Mouse (Mus musculus): ENCODE data around the gene Dapl1. TPM values are rescaled to one million over a fixed set of nuclear protein-coding genes. Genes with fewer than 3 reads are reported as not detected.

Dapl1 gene
- polyA plus RNA-seq, 1 experiment from 2014 or later = not detected

DNA sequence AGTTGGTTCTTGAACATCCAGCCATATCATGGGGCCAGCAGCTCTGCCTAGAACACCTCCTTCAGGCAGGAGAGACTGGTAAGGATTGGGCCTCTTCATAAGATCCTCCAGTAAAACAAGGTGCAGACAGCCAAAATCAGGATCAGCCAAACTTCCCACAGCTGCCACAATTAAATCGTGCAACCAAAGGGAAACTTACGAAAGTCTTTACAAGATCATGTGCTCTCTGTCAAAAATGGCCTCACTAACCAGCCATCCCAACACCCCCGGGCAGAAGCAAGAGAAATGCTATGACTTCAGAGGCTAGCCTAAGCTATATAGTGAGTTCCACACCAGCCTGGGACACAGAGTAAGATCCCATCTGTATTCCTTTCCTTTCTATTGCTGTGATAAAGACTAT lies 35.9 kb upstream of the Dapl1 start:
- Histone ChIP-seq H3K36me3 (ENCODE audit: control insufficient read depth, insufficient read depth) (no peaks in the 10 kb centered on the region), H3K27ac (ENCODE audit: low read length) (no peak overlapping the region), H3K27me3 (ENCODE audit: control insufficient read depth, insufficient read depth, low read depth, low read length) (no peaks in the 10 kb centered on the region), H3K4me1 (ENCODE audit: control insufficient read depth, low read depth, low read length) (no peaks in the 10 kb centered on the region), H3K4me3 (ENCODE audit: low read depth, low read length) (no peak overlapping the region), H3K9me3 (replicated peaks; ENCODE audit: control insufficient read depth, low read length) (no peaks in the 10 kb centered on the region), H3K9ac (ENCODE audit: low read depth, low read length) (no peak overlapping the region), H3K4me2 (ENCODE audit: low read depth, low read length) (no peak overlapping the region)
- WGBS (ENCODE audit: insufficient replicate concordance) = 68% methylated on average over 3 of the region's 3 CpGs
- no peak for ATAC-seq (ENCODE audit: low read depth)

GRCm38 (mm10) chr2:59448921-59449320 lies 35.5 kb upstream of the Dapl1 start:
- Histone ChIP-seq H3K36me3 (ENCODE audit: control insufficient read depth, insufficient read depth) (no peaks in the 10 kb centered on the region), H3K4me2 (ENCODE audit: low read depth, low read length) (no peak overlapping the region), H3K4me1 (ENCODE audit: control insufficient read depth, low read depth, low read length) (no peaks in the 10 kb centered on the region), H3K4me3 (ENCODE audit: low read depth, low read length) (no peak overlapping the region), H3K9ac (ENCODE audit: low read depth, low read length) (no peak overlapping the region), H3K27ac (ENCODE audit: low read length) (no peak overlapping the region), H3K9me3 (replicated peaks; ENCODE audit: control insufficient read depth, low read length) (no peaks in the 10 kb centered on the region), H3K27me3 (ENCODE audit: control insufficient read depth, insufficient read depth, low read depth, low read length) (no peaks in the 10 kb centered on the region)
- no peak for ATAC-seq (ENCODE audit: low read depth)
- WGBS (ENCODE audit: insufficient replicate concordance) = 53% methylated on average over 4 of the region's 4 CpGs

DNA sequence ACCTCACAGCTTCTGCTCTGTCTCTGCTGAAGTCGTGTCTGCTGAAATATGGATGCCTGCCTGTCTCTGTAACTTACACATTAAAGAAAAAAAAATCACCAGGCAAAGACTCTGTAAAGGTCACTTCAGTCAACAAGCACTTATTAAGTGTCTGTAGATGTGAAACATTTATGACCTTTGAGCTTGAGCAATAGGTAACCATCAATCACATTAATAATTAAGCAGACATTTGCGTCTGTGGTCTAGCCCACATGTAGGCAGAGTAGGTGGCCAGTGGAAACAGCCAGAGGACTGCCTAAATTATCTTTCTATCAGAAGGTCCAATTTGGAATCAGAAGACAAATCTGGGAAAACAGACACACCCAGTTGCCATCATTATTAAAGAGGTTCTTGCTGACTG lies 32.8 kb upstream of the Dapl1 start:
- Histone ChIP-seq H3K27ac (ENCODE audit: low read length) (no peak overlapping the region), H3K27me3 (ENCODE audit: control insufficient read depth, insufficient read depth, low read depth, low read length) (no peaks in the 10 kb centered on the region), H3K4me2 (ENCODE audit: low read depth, low read length) (no peak overlapping the region), H3K4me1 (ENCODE audit: control insufficient read depth, low read depth, low read length) (no peaks in the 10 kb centered on the region), H3K9me3 (replicated peaks; ENCODE audit: control insufficient read depth, low read length) (no peaks in the 10 kb centered on the region), H3K36me3 (ENCODE audit: control insufficient read depth, insufficient read depth) (no peaks in the 10 kb centered on the region), H3K4me3 (ENCODE audit: low read depth, low read length) (no peak overlapping the region), H3K9ac (ENCODE audit: low read depth, low read length) (no peak overlapping the region)
- ATAC-seq (ENCODE audit: low read depth) = peak; percentile 77; the same call in 1 of the 2 replicates
- WGBS (ENCODE audit: insufficient replicate concordance) = 55% methylated on average over 2 of the region's 2 CpGs

DNA sequence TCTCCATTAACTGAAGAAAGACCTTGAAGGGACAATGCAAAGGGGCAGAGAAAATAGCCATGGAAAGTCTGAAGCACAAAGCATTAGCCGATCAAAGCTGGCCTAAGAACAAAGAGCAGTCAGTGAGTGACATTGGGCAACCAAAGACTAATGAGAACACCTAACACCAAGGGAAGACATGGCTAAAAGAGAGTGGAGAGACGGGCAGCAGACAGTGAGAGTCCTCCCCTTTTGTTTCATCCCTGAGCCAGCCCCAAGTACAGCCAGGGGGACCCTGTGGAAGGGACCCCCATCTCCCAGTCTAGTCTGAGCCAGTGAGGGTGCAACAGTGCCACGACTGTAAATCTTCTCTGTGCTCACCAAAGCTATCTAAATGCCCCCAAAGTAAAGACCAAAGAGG lies 32.4 kb upstream of the Dapl1 start:
- H3K4me3 ChIP-seq (ENCODE audit: low read depth, low read length) = no peak overlapping the region
- no peaks in the 10 kb centered on the region for H3K9me3 ChIP-seq (replicated peaks; ENCODE audit: control insufficient read depth, low read length)
- no peak for ATAC-seq (ENCODE audit: low read depth)
- no peaks in the 10 kb centered on the region for H3K27me3 ChIP-seq (ENCODE audit: control insufficient read depth, insufficient read depth, low read depth, low read length)
- no peaks in the 10 kb centered on the region for H3K4me1 ChIP-seq (ENCODE audit: control insufficient read depth, low read depth, low read length)
- no peak overlapping the region for H3K9ac ChIP-seq (ENCODE audit: low read depth, low read length)
- no peak overlapping the region for H3K4me2 ChIP-seq (ENCODE audit: low read depth, low read length)
- H3K36me3 ChIP-seq (ENCODE audit: control insufficient read depth, insufficient read depth) = no peaks in the 10 kb centered on the region
- WGBS (ENCODE audit: insufficient replicate concordance) = 54% methylated on average over 3 of the region's 3 CpGs
- H3K27ac ChIP-seq (ENCODE audit: low read length) = no peak overlapping the region

DNA sequence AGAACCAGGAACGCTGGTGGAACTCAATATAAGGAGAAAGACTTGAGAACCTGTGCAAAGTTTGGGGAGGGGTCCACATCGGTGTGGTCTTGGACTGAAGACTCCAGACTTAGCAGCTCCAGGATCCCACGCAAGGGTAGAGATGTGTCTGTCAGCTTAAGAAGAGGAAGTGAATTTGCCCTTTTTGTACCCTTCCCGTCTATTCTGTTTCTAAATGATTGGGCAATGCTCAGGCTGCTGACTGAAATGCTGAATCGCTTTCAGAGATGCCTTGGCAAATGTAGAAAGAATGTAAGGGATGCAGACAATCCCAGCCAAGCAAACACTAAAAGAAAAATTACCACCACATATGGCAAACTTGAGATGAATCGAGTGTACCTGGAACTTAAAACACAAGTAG lies 22.4 kb upstream of the Dapl1 start:
- Histone ChIP-seq H3K4me3 (ENCODE audit: low read depth, low read length) (no peak overlapping the region), H3K36me3 (ENCODE audit: control insufficient read depth, insufficient read depth) (no peaks in the 10 kb centered on the region), H3K27ac (ENCODE audit: low read length) (no peak overlapping the region), H3K9me3 (replicated peaks; ENCODE audit: control insufficient read depth, low read length) (no peaks in the 10 kb centered on the region), H3K4me1 (ENCODE audit: control insufficient read depth, low read depth, low read length) (no peaks in the 10 kb centered on the region), H3K4me2 (ENCODE audit: low read depth, low read length) (no peak overlapping the region), H3K9ac (ENCODE audit: low read depth, low read length) (no peak overlapping the region), H3K27me3 (ENCODE audit: control insufficient read depth, insufficient read depth, low read depth, low read length) (no peaks in the 10 kb centered on the region)
- no peak for ATAC-seq (ENCODE audit: low read depth)
- WGBS (ENCODE audit: insufficient replicate concordance) = 42% methylated on average over 6 of the region's 6 CpGs

DNA sequence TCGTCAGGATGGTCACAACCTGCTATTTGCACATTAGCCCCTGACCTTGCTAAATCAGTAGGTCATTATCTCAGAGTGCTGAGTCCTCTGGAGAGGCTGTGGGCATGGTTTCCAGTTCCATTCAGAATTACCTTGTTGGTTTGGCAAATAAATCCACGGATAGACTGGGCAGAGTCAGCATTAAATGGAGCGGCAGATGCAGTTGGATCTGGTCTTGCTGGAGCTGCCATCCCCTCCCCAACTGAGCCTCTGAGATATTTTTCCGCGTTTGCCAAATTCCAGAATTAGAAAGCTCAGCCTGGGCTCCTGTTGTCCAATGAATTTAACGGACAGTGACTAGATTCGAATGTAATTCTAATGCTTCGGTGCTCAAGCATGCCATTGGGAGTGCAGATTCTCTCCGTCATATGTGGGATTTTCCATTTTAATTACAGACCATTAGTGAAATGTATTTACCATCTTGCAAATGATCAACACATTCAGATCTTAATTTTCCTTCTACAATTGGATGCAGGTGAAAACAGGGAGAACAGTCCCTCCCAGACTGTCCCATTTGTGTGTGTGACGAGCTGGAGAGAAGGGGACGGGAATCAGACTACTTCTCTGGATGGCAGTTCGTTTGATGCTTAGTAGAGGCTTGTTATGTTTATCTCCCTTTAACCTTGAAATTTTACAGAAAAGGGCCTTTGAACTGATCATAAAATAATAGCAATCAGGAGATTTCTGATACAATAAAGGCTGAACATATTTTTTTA lies 20.8 kb upstream of the Dapl1 start:
- WGBS (ENCODE audit: insufficient replicate concordance) = 66% methylated on average over 12 of the region's 12 CpGs
- ATAC-seq (ENCODE audit: low read depth) = no peak
- no peaks in the 10 kb centered on the region for H3K36me3 ChIP-seq (ENCODE audit: control insufficient read depth, insufficient read depth)
- no peak overlapping the region for H3K27ac ChIP-seq (ENCODE audit: low read length)
- no peak overlapping the region for H3K4me2 ChIP-seq (ENCODE audit: low read depth, low read length)
- no peaks in the 10 kb centered on the region for H3K4me1 ChIP-seq (ENCODE audit: control insufficient read depth, low read depth, low read length)
- no peaks in the 10 kb centered on the region for H3K9me3 ChIP-seq (replicated peaks; ENCODE audit: control insufficient read depth, low read length)
- no peaks in the 10 kb centered on the region for H3K27me3 ChIP-seq (ENCODE audit: control insufficient read depth, insufficient read depth, low read depth, low read length)
- no peak overlapping the region for H3K4me3 ChIP-seq (ENCODE audit: low read depth, low read length)
- no peak overlapping the region for H3K9ac ChIP-seq (ENCODE audit: low read depth, low read length)

- 70% methylated on average over 5 of the region's 5 CpGs for WGBS (ENCODE audit: insufficient replicate concordance)
- ATAC-seq (ENCODE audit: low read depth) = no peak
- no peaks in the 10 kb centered on the region for H3K27me3 ChIP-seq (ENCODE audit: control insufficient read depth, insufficient read depth, low read depth, low read length)
- H3K9ac ChIP-seq (ENCODE audit: low read depth, low read length) = no peak overlapping the region
- H3K9me3 ChIP-seq (replicated peaks; ENCODE audit: control insufficient read depth, low read length) = no peaks in the 10 kb centered on the region
- H3K27ac ChIP-seq (ENCODE audit: low read length) = no peak overlapping the region
- H3K4me1 ChIP-seq (ENCODE audit: control insufficient read depth, low read depth, low read length) = no peaks in the 10 kb centered on the region
- H3K36me3 ChIP-seq (ENCODE audit: control insufficient read depth, insufficient read depth) = no peaks in the 10 kb centered on the region
- H3K4me3 ChIP-seq (ENCODE audit: low read depth, low read length) = no peak overlapping the region
- H3K4me2 ChIP-seq (ENCODE audit: low read depth, low read length) = no peak overlapping the region
Observed at GRCm38 (mm10) chr2:59465671-59466070, 18.8 kb upstream of the Dapl1 start.

- Histone ChIP-seq H3K27me3 (ENCODE audit: control insufficient read depth, insufficient read depth, low read depth, low read length) (no peaks in the 10 kb centered on the region), H3K27ac (ENCODE audit: low read length) (no peak overlapping the region), H3K9me3 (replicated peaks; ENCODE audit: control insufficient read depth, low read length) (no peaks in the 10 kb centered on the region), H3K9ac (ENCODE audit: low read depth, low read length) (no peak overlapping the region), H3K4me2 (ENCODE audit: low read depth, low read length) (no peak overlapping the region), H3K4me3 (ENCODE audit: low read depth, low read length) (no peak overlapping the region), H3K36me3 (ENCODE audit: control insufficient read depth, insufficient read depth) (no peaks in the 10 kb centered on the region), H3K4me1 (ENCODE audit: control insufficient read depth, low read depth, low read length) (no peaks in the 10 kb centered on the region)
- WGBS (ENCODE audit: insufficient replicate concordance) = 59% methylated on average over 5 of the region's 5 CpGs
- ATAC-seq (ENCODE audit: low read depth) = no peak
Observed at GRCm38 (mm10) chr2:59466358-59466757, 18.1 kb upstream of the Dapl1 start.

GRCm38 (mm10) chr2:59467085-59467484 lies 17.4 kb upstream of the Dapl1 start:
- no peak overlapping the region for H3K4me3 ChIP-seq (ENCODE audit: low read depth, low read length)
- H3K4me1 ChIP-seq (ENCODE audit: control insufficient read depth, low read depth, low read length) = no peaks in the 10 kb centered on the region
- H3K4me2 ChIP-seq (ENCODE audit: low read depth, low read length) = no peak overlapping the region
- H3K27ac ChIP-seq (ENCODE audit: low read length) = no peak overlapping the region
- 55% methylated on average over 4 of the region's 4 CpGs for WGBS (ENCODE audit: insufficient replicate concordance)
- no peak overlapping the region for H3K9ac ChIP-seq (ENCODE audit: low read depth, low read length)
- ATAC-seq (ENCODE audit: low read depth) = no peak
- H3K9me3 ChIP-seq (replicated peaks; ENCODE audit: control insufficient read depth, low read length) = no peaks in the 10 kb centered on the region
- H3K36me3 ChIP-seq (ENCODE audit: control insufficient read depth, insufficient read depth) = no peaks in the 10 kb centered on the region
- H3K27me3 ChIP-seq (ENCODE audit: control insufficient read depth, insufficient read depth, low read depth, low read length) = no peaks in the 10 kb centered on the region
